Mouse (Mus musculus) stomach, adult 2 months (tissue): ENCODE measurements around the gene Gm14326. TPM values are rescaled to one million over a fixed set of nuclear protein-coding genes. Genes with fewer than 3 reads are reported as not detected.

ENCODE experiments used
- polyA plus RNA-seq: library from polyadenylated mRNA; depleted of rRNA; stranded (reverse); fragments of >200 nt; gene quantifications from 2 replicates; pipeline ENCODE4 v1.2.3, GENCODE M21; 2012; rRNA removed

Gene Gm14326
- polyA plus RNA-seq: 0.67 TPM in 1 of 2 replicates, not detected in the other

DNA sequence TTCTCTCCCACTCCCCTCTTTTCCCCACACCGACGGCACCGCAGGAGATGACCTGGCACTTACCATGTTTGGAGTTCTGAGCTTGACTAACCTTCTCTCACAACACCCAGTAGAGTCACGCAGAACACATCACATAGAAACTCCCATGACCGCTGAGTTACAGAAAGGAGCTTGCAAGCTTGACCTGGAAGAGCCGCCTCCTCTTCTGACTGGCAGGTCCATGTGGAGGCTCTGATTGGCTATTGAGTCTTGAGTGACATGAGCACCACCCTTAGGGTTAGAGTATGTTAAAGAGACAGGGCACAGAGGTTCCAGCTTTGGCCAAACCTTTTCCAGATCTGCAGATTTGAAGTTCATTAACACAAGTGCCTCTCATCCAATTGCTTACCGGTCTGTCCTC, at the start of gene Gm14326:
Gene Gm14326 (minus strand): TSS at position 153 of the 400 bp plus-strand sequence.

DNA sequence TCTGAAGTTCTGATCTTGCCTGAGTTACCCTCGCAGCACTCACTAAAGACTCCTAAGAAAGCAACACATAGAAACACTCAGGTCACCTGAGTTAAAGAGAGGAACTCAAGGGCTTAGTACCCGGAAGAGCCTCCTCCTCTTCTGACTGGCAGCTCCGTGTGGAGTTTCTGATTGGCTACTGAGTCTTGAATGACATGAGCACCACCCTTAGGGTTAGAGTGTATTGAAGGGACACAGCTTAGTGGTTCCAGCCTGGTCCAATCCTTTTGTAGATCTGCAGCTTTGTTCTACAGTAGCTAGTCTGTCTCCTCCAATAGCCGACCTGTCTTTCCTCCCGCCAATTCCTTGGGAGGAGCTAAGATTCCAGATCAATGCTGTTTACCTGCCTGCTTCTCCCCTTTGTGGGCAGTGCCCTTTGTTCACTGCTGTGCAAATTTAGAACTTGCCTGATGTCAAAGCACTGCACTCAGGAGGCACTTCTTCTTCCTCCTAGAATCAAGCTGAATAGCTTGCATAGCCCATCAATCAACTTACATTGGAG, 31.5 kb downstream of the Gm14326 start, which contains the start of gene Zfp972:
Gene Zfp972 (minus strand): TSS at position 51 of the 541 bp plus-strand sequence.

DNA sequence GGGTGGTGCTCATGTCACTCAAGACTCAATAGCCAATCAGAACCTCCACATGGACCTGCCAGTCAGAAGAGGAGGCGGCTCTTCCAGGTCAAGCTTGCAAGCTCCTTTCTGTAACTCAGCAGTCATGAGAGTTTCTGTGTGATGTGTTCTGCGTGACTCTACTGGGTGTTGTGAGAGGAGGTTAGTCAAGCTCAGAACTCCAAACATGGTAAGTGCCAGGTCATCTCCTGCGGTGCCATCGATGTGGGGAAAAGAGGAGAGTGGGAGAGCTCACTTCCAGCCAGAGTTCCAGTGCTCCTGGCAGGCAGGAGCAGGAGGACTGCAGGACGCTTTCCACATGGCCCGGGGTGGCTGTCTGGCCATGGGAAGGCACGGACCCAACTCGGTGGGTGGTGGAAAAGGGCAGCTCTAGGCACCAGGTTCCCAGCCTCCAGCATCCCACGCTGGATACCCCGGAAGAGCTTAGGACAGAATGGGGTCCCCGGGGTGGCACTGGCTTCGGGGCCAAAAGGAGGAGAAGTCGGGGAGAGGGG, 60.0 kb downstream of the Gm14326 start, which contains the start of gene Gm14327:
Gene Gm14327 (plus strand): TSS at position 51 of the 533 bp plus-strand sequence.

Other genes with a start within 250 kb of the Gm14326 start
- 0.17 TPM in 1 of 2 replicates, not detected in the other for gene Gm14322, start 198.0 kb downstream of the Gm14326 start, polyA plus RNA-seq
- gene Gm14325, start 117.0 kb downstream of the Gm14326 start, polyA plus RNA-seq: not detected in 2 replicates
- 0.13 TPM in 1 of 2 replicates, not detected in the other for gene Gm14327, start 60.2 kb downstream of the Gm14326 start, polyA plus RNA-seq
- gene Zfp972, start 31.7 kb downstream of the Gm14326 start, polyA plus RNA-seq: not detected in 2 replicates
- 0.23 TPM in 1 of 2 replicates, not detected in the other for gene Zfp971, start 66.0 kb upstream of the Gm14326 start, polyA plus RNA-seq
- 0.16 TPM in 1 of 2 replicates, not detected in the other for gene Zfp931, start 121.2 kb upstream of the Gm14326 start, polyA plus RNA-seq
- 0.40 TPM in 1 of 2 replicates, not detected in the other for gene Phactr3, start 161.7 kb upstream of the Gm14326 start, polyA plus RNA-seq